Mouse (Mus musculus) CH12.LX (cell line): Measurements from ENCODE around the gene Entr1.

Source experiments
- CTCF ChIP-seq, 2 experiments: IDR thresholded peaks in 1 of 2; conservative IDR thresholded peaks in 1 of 2; 2 replicates each; pipeline ENCODE4 v1.5.1; 2011 to 2012; ENCODE audit warnings: low read depth in 2 of 2, low read length in 2 of 2, improper control_type of control experiment in 1 of 2, inconsistent platforms in 1 of 2, mild to moderate bottlenecking in 1 of 2, moderate library complexity in 1 of 2
- GABPA ChIP-seq: IDR thresholded peaks from 2 replicates; pipeline ENCODE4 v1.6.1; 2012; ENCODE audit warnings: low read depth, low read length, improper control_type of control experiment, inconsistent platforms; ENCODE audit not compliant: insufficient replicate concordance
- NRF1 ChIP-seq: IDR thresholded peaks from 2 replicates; pipeline ENCODE4 v1.6.1; 2014; ENCODE audit warnings: low read depth, mild to moderate bottlenecking, inconsistent platforms, low read length, improper control_type of control experiment, moderate library complexity
- POLR2A ChIP-seq: IDR thresholded peaks from 2 replicates; pipeline ENCODE4 v1.6.1; 2011; ENCODE audit warnings: low read depth, mild to moderate bottlenecking, improper control_type of control experiment, low read length
- TCF12 ChIP-seq: IDR thresholded peaks from 2 replicates; pipeline ENCODE4 v1.6.1; 2014; ENCODE audit warnings: low read depth, mild to moderate bottlenecking, inconsistent platforms, low read length, improper control_type of control experiment
- ZNF384 ChIP-seq: IDR thresholded peaks from 2 replicates; pipeline ENCODE4 v1.6.1; 2012; ENCODE audit warnings: low read depth, low read length, improper control_type of control experiment, inconsistent platforms

DNA sequence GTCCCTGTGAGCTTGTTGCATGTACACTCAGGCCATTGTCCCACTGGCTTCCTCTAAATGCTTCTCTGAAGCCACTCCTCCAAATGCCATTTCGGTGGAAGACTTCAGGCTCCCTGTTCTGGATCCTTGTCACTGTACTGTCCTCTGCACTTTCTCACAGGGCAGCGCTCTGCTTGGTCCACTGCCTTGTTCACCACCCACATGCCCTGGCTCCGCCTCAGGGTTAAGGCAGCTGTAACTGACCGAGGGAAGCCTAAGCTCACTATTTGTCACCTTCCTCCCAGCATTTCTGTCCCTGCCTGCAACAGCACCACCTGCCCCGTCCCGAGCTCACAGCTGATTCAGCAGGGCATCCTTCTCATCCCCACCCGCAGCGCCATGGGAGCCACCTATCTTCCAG, 14.2 kb upstream of the Entr1 start:
- TF ChIP-seq POLR2A: no peak
- no peak for TF ChIP-seq CTCF (conservative IDR thresholded peaks at IDR 0.05 in 1 of 2, IDR thresholded peaks at IDR 0.05 in 1 of 2; ENCODE audit: low read depth in 2 of 2, low read length in 2 of 2)
- TF ChIP-seq GABPA: no peak
- no peak for TF ChIP-seq ZNF384
- TF ChIP-seq NRF1: no peak
- no peak for TF ChIP-seq TCF12
